Mouse (Mus musculus): ENCODE data around the gene Mboat7.

GRCm38 (mm10) chr7:3692987-3693808, at the start of gene Mboat7:
- no peak for TF ChIP-seq CTCF (IDR thresholded peaks at IDR 0.05; ENCODE audit: low read depth, low read length)
- peak; percentile 75; the same call in 1 of the 2 replicates for TF ChIP-seq POLR2A (IDR thresholded peaks at IDR 0.05; ENCODE audit: extremely low read depth, insufficient read depth, low read length)
